Comparison of ENCODE assay signal across 9 mouse cellular contexts in genomic region chr11:99463155-99463554, GRCm38 (mm10). TPM values are rescaled to one million over a fixed set of nuclear protein-coding genes. Genes with fewer than 3 reads are reported as not detected.
DNase-seq lines count a peak whose midpoint lies in the region; ATAC-seq lines count a peak whose summit lies in the region.
"Had no signal": no experiment of that assay in that cellular context is flagged by ENCODE, and none has a peak within 500 bp of the region (broad histone marks: within the 10 kb centered on the region; RNA-seq: fewer than 3 reads in every experiment).

No protein-coding gene starts in this region.

- no peaks in the 10 kb centered on the region for H3K4me1 ChIP-seq in midbrain, embryonic 10.5 days
- H3K4me1 ChIP-seq in midbrain, embryonic 13.5 days (replicated peaks) = no peaks in the 10 kb centered on the region

- H3K4me2 ChIP-seq in midbrain, embryonic 13.5 days (replicated peaks) = no peak overlapping the region

- peak; percentile 69 for DNase-seq in midbrain, embryonic 10.5 days (ENCODE audit: low spot score)
- peak; percentile 48 to 85 for DNase-seq in adrenal gland, adult (ENCODE audit: inconsistent age in 2 of 2, low spot score in 1 of 2)
- DNase-seq in embryo, embryonic 10.5 days (ENCODE audit: low spot score) = peak; percentile 89
- peak; percentile 67 to 68 for DNase-seq in left cerebral cortex, postnatal 10 days (ENCODE audit: extremely low spot score in 1 of 2, low spot score in 2 of 2)
- DNase-seq in ovary, postnatal 36 days (ENCODE audit: low spot score) = peak; percentile 60
- DNase-seq in urinary bladder, postnatal 14 days (ENCODE audit: low spot score) = peak; percentile 76

- intact Hi-C loops in left cerebral cortex, postnatal 10 days (cut with DNase I) = loop anchor here (2.0 to 5.0 kb wide), 4 partner anchors 50 to 834 kb away; no protein-coding TSS in a partner anchor

- H3K4me3 ChIP-seq in midbrain, embryonic 10.5 days = no peak overlapping the region
- H3K4me3 ChIP-seq in midbrain, embryonic 13.5 days (replicated peaks) = no peak overlapping the region

- H3K9me3 ChIP-seq in midbrain, embryonic 10.5 days (replicated peaks) = no peaks in the 10 kb centered on the region
- H3K9me3 ChIP-seq in midbrain, embryonic 13.5 days = no peaks in the 10 kb centered on the region

- no peaks in the 10 kb centered on the region for H3K36me3 ChIP-seq in midbrain, embryonic 10.5 days
- H3K36me3 ChIP-seq in midbrain, embryonic 13.5 days = no peaks in the 10 kb centered on the region

- 15% methylated on average over 8 of the region's 8 CpGs for WGBS in midbrain, embryonic 10.5 days
- 10% methylated on average over 8 of the region's 8 CpGs for WGBS in midbrain, embryonic 13.5 days

- H3K9ac ChIP-seq in midbrain, embryonic 13.5 days (replicated peaks) = no peak overlapping the region

- no peaks in the 10 kb centered on the region for H3K27me3 ChIP-seq in midbrain, embryonic 10.5 days (ENCODE audit: low read depth, poor library complexity, severe bottlenecking)
- peaks cover 6% of the 10 kb centered on the region; the same call in 1 of the 2 replicates for H3K27me3 ChIP-seq in midbrain, embryonic 13.5 days

- ATAC-seq in midbrain, embryonic 13.5 days = no peak
- peak; percentile 45 to 69; a peak in 3 of 4 replicates for ATAC-seq in hematopoietic stem cell, adult 5-6 weeks (replicated peaks in 1 of 2; ENCODE audit: insufficient read depth in 1 of 2, low FRiP score in 2 of 2, low TSS enrichment in 1 of 2, low read depth in 1 of 2, poor library complexity in 2 of 2, severe bottlenecking in 2 of 2)

- H3K27ac ChIP-seq in midbrain, embryonic 10.5 days (replicated peaks) = no peak overlapping the region
- no peak overlapping the region for H3K27ac ChIP-seq in midbrain, embryonic 13.5 days

RNA-seq across cellular contexts. Expression of gene Krt20, which starts 25.2 kb away (rescaled TPM):
- 0.65 and 0.68 TPM in 2 replicates for polyA plus RNA-seq in midbrain, embryonic 10.5 days (2016; fragmentation: Nextera tagmentation; extraction: Ambion mirVana)
- polyA plus RNA-seq in midbrain, embryonic 13.5 days (2015; fragmentation: Nextera tagmentation; extraction: Ambion mirVana) = 0.10 TPM in 1 of 2 replicates, not detected in the other
- not detected in 2 replicates for total RNA-seq in hematopoietic stem cell, adult 5-6 weeks (2017)
- not detected for total RNA-seq in left cerebral cortex, postnatal 10 days (2021)

RNA-seq across cellular contexts. Expression of gene Krt23, which starts 29.8 kb away (rescaled TPM):
- polyA plus RNA-seq in midbrain, embryonic 10.5 days (2016; fragmentation: Nextera tagmentation; extraction: Ambion mirVana) = not detected in 2 replicates
- not detected in 2 replicates for polyA plus RNA-seq in midbrain, embryonic 13.5 days (2015; fragmentation: Nextera tagmentation; extraction: Ambion mirVana)
- not detected in 2 replicates for total RNA-seq in hematopoietic stem cell, adult 5-6 weeks (2017)
- not detected for total RNA-seq in left cerebral cortex, postnatal 10 days (2021)
- polyA plus RNA-seq: neural tube, embryonic 14.5 days had no signal

RNA-seq across cellular contexts. Expression of gene Krt12, which starts 41.1 kb away (rescaled TPM):
- polyA plus RNA-seq in midbrain, embryonic 10.5 days (2016; fragmentation: Nextera tagmentation; extraction: Ambion mirVana) = not detected in 2 replicates
- polyA plus RNA-seq in midbrain, embryonic 13.5 days (2015; fragmentation: Nextera tagmentation; extraction: Ambion mirVana) = 0.13 TPM in 1 of 2 replicates, not detected in the other
- not detected in 2 replicates for total RNA-seq in hematopoietic stem cell, adult 5-6 weeks (2017)
- total RNA-seq in left cerebral cortex, postnatal 10 days (2021) = 1 to 10 TPM; 6.0 to 6.3 TPM
- polyA plus RNA-seq: neural tube, embryonic 14.5 days had no signal

RNA-seq across cellular contexts. Expression of gene Krt39, which starts 58.0 kb away (rescaled TPM):
- not detected in 2 replicates for polyA plus RNA-seq in midbrain, embryonic 10.5 days (2016; fragmentation: Nextera tagmentation; extraction: Ambion mirVana)
- polyA plus RNA-seq in midbrain, embryonic 13.5 days (2015; fragmentation: Nextera tagmentation; extraction: Ambion mirVana) = not detected in 2 replicates
- total RNA-seq in hematopoietic stem cell, adult 5-6 weeks (2017) = not detected in 2 replicates
- not detected for total RNA-seq in left cerebral cortex, postnatal 10 days (2021)
- polyA plus RNA-seq: neural tube, embryonic 14.5 days had no signal
